Mouse (Mus musculus): ENCODE measurements around the gene Dcaf11. TPM values are rescaled to one million over a fixed set of nuclear protein-coding genes. Genes with fewer than 3 reads are reported as not detected.
A peak's percentile ranks its signal among the peaks of the same experiment; 100 is the strongest.

Gene Dcaf11
- total RNA-seq, 2 experiments from 2014 or later = 47.3 to 107 TPM

DNA sequence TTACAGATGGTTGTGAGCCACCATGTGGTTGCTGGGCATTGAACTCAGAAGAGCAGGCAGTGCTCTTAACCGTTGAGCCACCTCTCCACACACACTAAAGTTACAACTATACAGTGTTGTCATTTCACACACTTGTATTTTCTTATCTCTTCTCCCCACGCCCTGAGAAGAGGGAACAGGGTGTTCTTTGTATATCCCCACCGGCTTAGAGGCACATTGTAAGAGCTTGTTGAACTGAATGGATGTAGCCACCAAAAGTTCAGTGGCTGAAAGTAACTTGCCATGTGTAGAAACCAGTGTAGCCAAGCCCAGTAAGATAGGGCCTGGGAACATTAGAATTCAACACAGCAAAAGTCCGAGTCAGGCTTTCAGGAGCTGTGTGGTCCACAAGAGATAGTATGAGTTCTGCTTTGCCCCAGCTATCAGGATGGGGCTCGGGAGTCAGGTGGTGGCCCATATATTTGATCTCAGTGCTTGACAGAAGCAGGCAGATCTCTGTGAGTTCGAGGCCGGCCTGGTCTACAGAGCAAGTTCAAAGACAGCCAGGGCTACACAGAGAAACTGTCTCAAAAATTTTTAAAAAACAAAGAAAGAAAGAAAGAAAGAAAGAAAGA is 54.9 kb downstream of the Dcaf11 start:
- ATAC-seq (ENCODE audit: poor library complexity, severe bottlenecking) = no peak

DNA sequence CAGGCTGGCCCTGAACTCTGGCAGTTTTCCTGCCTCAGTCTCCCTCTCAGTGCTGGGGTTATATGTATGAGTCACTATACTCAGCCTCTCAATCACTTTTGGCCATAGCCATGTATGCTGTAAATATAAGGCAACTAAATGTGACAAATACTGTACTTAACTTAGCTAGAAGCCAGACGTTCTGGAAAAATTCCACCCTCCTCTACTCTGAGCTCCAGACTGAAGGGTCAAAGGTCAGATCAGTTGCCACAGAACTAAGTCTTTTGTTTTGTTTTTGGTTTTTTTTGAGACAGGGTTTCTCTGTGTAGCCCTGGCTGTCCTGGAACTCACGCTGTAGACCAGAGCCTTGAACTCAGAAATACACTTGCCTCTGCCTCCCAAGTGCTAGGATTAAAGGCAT is 56.1 kb downstream of the Dcaf11 start:
- no peak for ATAC-seq (ENCODE audit: poor library complexity, severe bottlenecking)

DNA sequence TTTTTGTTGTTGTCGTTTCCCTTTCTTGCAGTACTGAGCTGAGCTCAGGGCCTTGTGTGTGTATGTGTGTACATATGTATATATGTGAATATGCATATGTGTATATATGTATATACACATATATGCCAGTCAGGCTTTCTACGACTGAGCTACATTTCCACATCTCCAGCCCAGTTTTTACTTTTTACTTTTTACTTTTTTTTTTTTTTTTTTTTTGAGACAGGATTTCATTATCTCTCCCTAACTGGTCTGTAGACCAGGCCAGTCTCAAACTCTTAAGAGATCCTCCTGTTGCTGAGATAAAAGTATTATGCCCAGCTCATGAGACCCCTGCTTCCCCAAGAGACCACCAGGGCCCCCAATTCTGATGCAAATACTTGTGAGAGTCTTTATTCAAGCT is 57.0 kb downstream of the Dcaf11 start:
- no peak for ATAC-seq (ENCODE audit: poor library complexity, severe bottlenecking)

GRCm38 (mm10) chr14:55617822-55618221 is 58.0 kb downstream of the Dcaf11 start, which contains the start of gene Rec8:
Gene Rec8 (plus strand): TSS chr14:55618037.
- peak; percentile 60 for ATAC-seq (ENCODE audit: poor library complexity, severe bottlenecking)

GRCm38 (mm10) chr14:55618486-55619195 is 58.8 kb downstream of the Dcaf11 start:
- ATAC-seq (ENCODE audit: poor library complexity, severe bottlenecking) = peak; percentile 70

Other genes starting within 250 kb of the Dcaf11 start
- 31.2 and 34.4 TPM in 2 replicates for gene Dhrs4, start 81.2 kb upstream of the Dcaf11 start, total RNA-seq (2015)
- 43.1 and 47.6 TPM in 2 replicates for gene Dhrs4, start 81.2 kb upstream of the Dcaf11 start, total RNA-seq (2017)
- gene Carmil3, start 69.4 kb upstream of the Dcaf11 start, total RNA-seq (2015) = 0.16 and 1.5 TPM in 2 replicates
- 0.15 TPM in 1 of 2 replicates, not detected in the other for gene Carmil3, start 69.4 kb upstream of the Dcaf11 start, total RNA-seq (2017)
- not detected in 2 replicates for gene Cpne6, start 49.6 kb upstream of the Dcaf11 start, total RNA-seq (2015)
- not detected in 2 replicates for gene Cpne6, start 49.6 kb upstream of the Dcaf11 start, total RNA-seq (2017)
- not detected in 2 replicates for gene Nrl, start 35.0 kb upstream of the Dcaf11 start, total RNA-seq (2015)
- not detected in 2 replicates for gene Nrl, start 35.0 kb upstream of the Dcaf11 start, total RNA-seq (2017)
- gene Pck2, start 19.7 kb upstream of the Dcaf11 start, total RNA-seq (2015) = 11.7 and 16.0 TPM in 2 replicates
- gene Pck2, start 19.7 kb upstream of the Dcaf11 start, total RNA-seq (2017) = 26.3 and 30.3 TPM in 2 replicates
- 2.1 and 4.1 TPM in 2 replicates for gene A730061H03Rik, start 400 bp downstream of the Dcaf11 start, total RNA-seq (2015)
- 2.6 and 9.3 TPM in 2 replicates for gene A730061H03Rik, start 400 bp downstream of the Dcaf11 start, total RNA-seq (2017)
- gene Fitm1, start 15.6 kb downstream of the Dcaf11 start, total RNA-seq (2015) = 0.33 TPM in 1 of 2 replicates, not detected in the other
- gene Fitm1, start 15.6 kb downstream of the Dcaf11 start, total RNA-seq (2017) = not detected in 2 replicates
- 707 and 794 TPM in 2 replicates for gene Psme1, start 18.1 kb downstream of the Dcaf11 start, total RNA-seq (2015)
- gene Psme1, start 18.1 kb downstream of the Dcaf11 start, total RNA-seq (2017) = 278 and 305 TPM in 2 replicates
- 11.2 and 15.9 TPM in 2 replicates for gene Emc9, start 25.3 kb downstream of the Dcaf11 start, total RNA-seq (2015)
- 8.2 and 10.5 TPM in 2 replicates for gene Emc9, start 25.3 kb downstream of the Dcaf11 start, total RNA-seq (2017)
- 420 and 439 TPM in 2 replicates for gene Psme2, start 31.1 kb downstream of the Dcaf11 start, total RNA-seq (2015)
- 286 and 332 TPM in 2 replicates for gene Psme2, start 31.1 kb downstream of the Dcaf11 start, total RNA-seq (2017)
- gene Rnf31, start 31.7 kb downstream of the Dcaf11 start, total RNA-seq (2015) = 27.2 and 42.8 TPM in 2 replicates
- 20.2 and 25.7 TPM in 2 replicates for gene Rnf31, start 31.7 kb downstream of the Dcaf11 start, total RNA-seq (2017)
- gene Irf9, start 43.6 kb downstream of the Dcaf11 start, total RNA-seq (2015) = 69.7 and 70.9 TPM in 2 replicates
- gene Irf9, start 43.6 kb downstream of the Dcaf11 start, total RNA-seq (2017) = 92.0 and 98.7 TPM in 2 replicates
- gene Rec8, start 58.0 kb downstream of the Dcaf11 start, total RNA-seq (2015) = 0.42 and 2.2 TPM in 2 replicates
- 0.15 and 2.2 TPM in 2 replicates for gene Rec8, start 58.0 kb downstream of the Dcaf11 start, total RNA-seq (2017)
- gene Ipo4, start 76.0 kb downstream of the Dcaf11 start, total RNA-seq (2015) = 8.8 and 11.4 TPM in 2 replicates
- 2.1 and 5.1 TPM in 2 replicates for gene Ipo4, start 76.0 kb downstream of the Dcaf11 start, total RNA-seq (2017)
- gene Gm49378, start 77.9 kb downstream of the Dcaf11 start, total RNA-seq (2015) = 1.3 and 4.3 TPM in 2 replicates
- 0.84 and 1.7 TPM in 2 replicates for gene Gm49378, start 77.9 kb downstream of the Dcaf11 start, total RNA-seq (2017)
- 35.3 and 41.1 TPM in 2 replicates for gene Tm9sf1, start 83.8 kb downstream of the Dcaf11 start, total RNA-seq (2015)
- gene Tm9sf1, start 83.8 kb downstream of the Dcaf11 start, total RNA-seq (2017) = 50.8 and 53.5 TPM in 2 replicates
- gene Tssk4, start 90.2 kb downstream of the Dcaf11 start, total RNA-seq (2015) = 1.0 and 1.4 TPM in 2 replicates
- gene Tssk4, start 90.2 kb downstream of the Dcaf11 start, total RNA-seq (2017) = 0.26 and 0.89 TPM in 2 replicates
- 30.5 and 34.4 TPM in 2 replicates for gene Mdp1, start 100.5 kb downstream of the Dcaf11 start, total RNA-seq (2015)
- gene Mdp1, start 100.5 kb downstream of the Dcaf11 start, total RNA-seq (2017) = 27.0 and 28.3 TPM in 2 replicates
- gene Gmpr2, start 111.9 kb downstream of the Dcaf11 start, total RNA-seq (2015) = 24.0 and 24.8 TPM in 2 replicates
- gene Gmpr2, start 111.9 kb downstream of the Dcaf11 start, total RNA-seq (2017) = 26.2 and 29.7 TPM in 2 replicates
- 421 and 452 TPM in 2 replicates for gene Nedd8, start 112.1 kb downstream of the Dcaf11 start, total RNA-seq (2015)
- 297 and 326 TPM in 2 replicates for gene Nedd8, start 112.1 kb downstream of the Dcaf11 start, total RNA-seq (2017)
- 24.2 and 27.2 TPM in 2 replicates for gene Tinf2, start 121.8 kb downstream of the Dcaf11 start, total RNA-seq (2015)
- gene Tinf2, start 121.8 kb downstream of the Dcaf11 start, total RNA-seq (2017) = 25.1 and 39.8 TPM in 2 replicates
- 1.6 and 1.7 TPM in 2 replicates for gene Tgm1, start 153.9 kb downstream of the Dcaf11 start, total RNA-seq (2015)
- gene Tgm1, start 153.9 kb downstream of the Dcaf11 start, total RNA-seq (2017) = 1.0 and 2.1 TPM in 2 replicates
- 10.0 and 12.5 TPM in 2 replicates for gene Rabggta, start 162.3 kb downstream of the Dcaf11 start, total RNA-seq (2015)
- 8.5 and 13.7 TPM in 2 replicates for gene Rabggta, start 162.3 kb downstream of the Dcaf11 start, total RNA-seq (2017)
- gene Dhrs1, start 185.7 kb downstream of the Dcaf11 start, total RNA-seq (2015) = 112 and 121 TPM in 2 replicates
- gene Dhrs1, start 185.7 kb downstream of the Dcaf11 start, total RNA-seq (2017) = 44.1 and 55.0 TPM in 2 replicates
- 10.4 and 12.2 TPM in 2 replicates for gene Nop9, start 185.7 kb downstream of the Dcaf11 start, total RNA-seq (2015)
- gene Nop9, start 185.7 kb downstream of the Dcaf11 start, total RNA-seq (2017) = 11.7 and 13.9 TPM in 2 replicates
- gene Cideb, start 198.5 kb downstream of the Dcaf11 start, total RNA-seq (2015) = 0.27 and 1.5 TPM in 2 replicates
- 0.22 TPM in 1 of 2 replicates, not detected in the other for gene Cideb, start 198.5 kb downstream of the Dcaf11 start, total RNA-seq (2017)
- gene Ltb4r2, start 201.4 kb downstream of the Dcaf11 start, total RNA-seq (2015) = 0.16 and 0.21 TPM in 2 replicates
- gene Ltb4r2, start 201.4 kb downstream of the Dcaf11 start, total RNA-seq (2017) = 0.33 and 0.53 TPM in 2 replicates
- 41.4 and 46.4 TPM in 2 replicates for gene Ltb4r1, start 206.0 kb downstream of the Dcaf11 start, total RNA-seq (2015)
- 57.4 and 68.0 TPM in 2 replicates for gene Ltb4r1, start 206.0 kb downstream of the Dcaf11 start, total RNA-seq (2017)
- not detected in 2 replicates for gene Adcy4, start 224.1 kb downstream of the Dcaf11 start, total RNA-seq (2015)
- gene Adcy4, start 224.1 kb downstream of the Dcaf11 start, total RNA-seq (2017) = 0.15 TPM in 1 of 2 replicates, not detected in the other
- gene Ripk3, start 228.9 kb downstream of the Dcaf11 start, total RNA-seq (2015) = 79.0 and 82.5 TPM in 2 replicates
- gene Ripk3, start 228.9 kb downstream of the Dcaf11 start, total RNA-seq (2017) = 24.2 and 30.0 TPM in 2 replicates

Measured in megakaryocyte, adult 5-6 weeks (primary cell).